Mouse (Mus musculus): Measurements from ENCODE around the gene Shq1. TPM values are rescaled to one million over a fixed set of nuclear protein-coding genes. Genes with fewer than 3 reads are reported as not detected.
A peak's percentile ranks its signal among the peaks of the same experiment; 100 is the strongest.

Gene Shq1
- polyA plus RNA-seq, 1 experiment = 3.6 TPM

DNA sequence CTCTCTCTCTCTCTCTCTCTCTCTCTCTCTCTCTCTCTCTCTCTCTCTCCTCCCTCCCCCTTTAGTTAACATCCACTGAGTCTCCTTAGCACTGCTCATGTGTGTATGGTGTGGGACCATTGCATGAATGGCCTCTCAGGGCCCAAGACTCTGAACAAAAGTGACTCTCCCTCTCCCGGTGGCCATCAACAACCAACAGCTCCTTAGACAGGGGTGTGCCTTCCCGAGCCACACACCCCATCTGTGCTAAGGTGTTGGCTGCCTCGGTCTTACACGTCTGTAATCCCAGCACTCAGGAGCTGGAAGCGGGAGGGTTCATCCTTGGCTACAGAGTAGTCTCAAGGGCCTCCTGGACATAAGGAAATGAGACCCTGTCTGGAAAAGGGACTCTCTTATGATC lies 29.0 kb upstream of the Shq1 start:
- no peak overlapping the region for H3K4me3 ChIP-seq (replicated peaks; ENCODE audit: insufficient read depth, low read depth, low read length)
- TF ChIP-seq CTCF (IDR thresholded peaks at IDR 0.05; ENCODE audit: borderline replicate concordance, insufficient read depth, low read depth, low read length) = no peak
- no peak for TF ChIP-seq POLR2A (IDR thresholded peaks at IDR 0.05; ENCODE audit: borderline replicate concordance, insufficient read depth, low read length)
- 70% methylated on average over 5 of the region's 5 CpGs for WGBS

GRCm38 (mm10) chr6:100686341-100686740 lies 15.4 kb upstream of the Shq1 start:
- no peak overlapping the region for H3K27ac ChIP-seq (ENCODE audit: insufficient read depth, low read length)
- no peak for DNase-seq
- H3K4me1 ChIP-seq (ENCODE audit: control insufficient read depth, insufficient read depth, low read length) = no peaks in the 10 kb centered on the region
- H3K27me3 ChIP-seq (ENCODE audit: control insufficient read depth, insufficient read depth, low read length) = no peaks in the 10 kb centered on the region
- H3K4me3 ChIP-seq (replicated peaks; ENCODE audit: insufficient read depth, low read depth, low read length) = no peak overlapping the region
- WGBS = 84% methylated on average over 2 of the region's 2 CpGs
- TF ChIP-seq CTCF (IDR thresholded peaks at IDR 0.05; ENCODE audit: borderline replicate concordance, insufficient read depth, low read depth, low read length) = no peak
- TF ChIP-seq POLR2A (IDR thresholded peaks at IDR 0.05; ENCODE audit: borderline replicate concordance, insufficient read depth, low read length) = no peak

More for the DNA sequence above, 29.0 kb upstream of the Shq1 start:
- H3K27me3 ChIP-seq (ENCODE audit: control insufficient read depth, insufficient read depth, low read length) = no peaks in the 10 kb centered on the region; the same call in 1 of the 2 replicates
- no peak for DNase-seq
- no peak overlapping the region for H3K27ac ChIP-seq (ENCODE audit: insufficient read depth, low read length)
- H3K4me1 ChIP-seq (ENCODE audit: control insufficient read depth, insufficient read depth, low read length) = no peaks in the 10 kb centered on the region

DNA sequence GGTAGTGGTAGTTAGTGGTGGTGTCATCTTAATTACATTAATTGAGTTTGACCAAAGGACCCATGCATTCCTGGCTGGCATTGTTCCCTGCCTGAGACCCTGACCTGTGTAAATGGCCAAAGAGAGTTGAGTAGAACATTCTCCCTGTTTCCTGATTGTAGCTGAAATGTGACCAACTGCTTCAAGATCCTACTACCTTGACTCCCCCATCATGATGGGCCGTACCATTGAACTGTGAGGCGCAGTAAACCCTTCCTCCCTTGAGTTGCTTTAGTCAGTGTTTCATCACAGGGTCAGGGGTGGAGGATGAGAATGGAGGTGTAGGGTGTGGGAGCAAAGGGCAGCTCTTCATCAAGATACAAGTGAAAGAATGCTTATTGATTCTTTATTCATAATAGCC lies 7.7 kb upstream of the Shq1 start:
- no peak overlapping the region for H3K4me3 ChIP-seq (replicated peaks; ENCODE audit: insufficient read depth, low read depth, low read length)
- no peaks in the 10 kb centered on the region for H3K27me3 ChIP-seq (ENCODE audit: control insufficient read depth, insufficient read depth, low read length)
- 90% methylated on average over 2 of the region's 2 CpGs for WGBS
- no peak overlapping the region for H3K27ac ChIP-seq (ENCODE audit: insufficient read depth, low read length)
- H3K4me1 ChIP-seq (ENCODE audit: control insufficient read depth, insufficient read depth, low read length) = no peaks in the 10 kb centered on the region
- no peak for TF ChIP-seq POLR2A (IDR thresholded peaks at IDR 0.05; ENCODE audit: borderline replicate concordance, insufficient read depth, low read length)
- TF ChIP-seq CTCF (IDR thresholded peaks at IDR 0.05; ENCODE audit: borderline replicate concordance, insufficient read depth, low read depth, low read length) = no peak
- no peak for DNase-seq

DNA sequence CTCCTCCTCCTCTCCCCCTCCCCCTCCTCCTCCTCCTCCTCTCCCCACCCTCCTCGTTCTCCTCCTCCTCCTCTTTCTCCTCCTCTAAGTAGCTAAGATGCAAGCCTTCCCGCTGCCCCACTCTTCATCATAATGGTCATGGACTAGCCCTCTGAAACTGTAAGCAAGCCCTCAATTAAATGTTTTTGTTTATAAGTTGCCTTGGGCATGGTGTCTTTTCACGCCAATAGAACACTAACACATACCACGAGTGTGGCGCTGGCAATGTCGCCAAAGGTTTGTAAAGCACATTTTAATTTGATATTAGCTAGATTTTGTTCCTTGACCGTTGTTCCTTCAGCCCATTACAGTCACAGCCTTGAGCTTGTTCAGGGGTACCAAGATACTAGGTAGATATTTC lies 5.5 kb upstream of the Shq1 start:
- H3K4me1 ChIP-seq (ENCODE audit: control insufficient read depth, insufficient read depth, low read length) = no peaks in the 10 kb centered on the region
- 93% methylated on average over 6 of the region's 7 CpGs for WGBS

DNA sequence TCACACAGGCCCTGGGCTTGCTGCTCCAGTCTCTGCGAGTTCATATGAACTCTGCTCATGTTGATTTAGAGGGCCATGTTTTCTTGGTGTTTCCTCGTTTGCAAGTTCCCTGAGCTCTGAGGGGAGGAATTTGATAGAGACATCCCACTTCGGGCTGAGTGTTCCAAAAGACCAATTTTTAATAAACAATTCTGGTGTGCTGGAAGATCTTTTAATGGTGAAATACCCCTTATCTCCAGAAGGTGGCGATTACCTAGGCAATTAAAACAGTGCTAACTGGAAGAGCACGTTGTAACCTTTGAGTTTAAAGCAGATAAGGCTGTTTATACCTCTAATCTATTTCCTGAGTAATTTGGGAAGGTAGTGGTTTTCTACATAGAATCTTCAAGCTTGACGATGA lies 4.0 kb upstream of the Shq1 start:
- Histone ChIP-seq H3K4me1 (ENCODE audit: control insufficient read depth, insufficient read depth, low read length) (no peaks in the 10 kb centered on the region), H3K4me3 (replicated peaks; ENCODE audit: insufficient read depth, low read depth, low read length) (no peak overlapping the region), H3K27me3 (ENCODE audit: control insufficient read depth, insufficient read depth, low read length) (no peaks in the 10 kb centered on the region), H3K27ac (ENCODE audit: insufficient read depth, low read length) (no peak overlapping the region)
- 22% methylated on average over 6 of the region's 6 CpGs for WGBS
- DNase-seq = peak in 1 of 2 experiments; percentile 21
- TF ChIP-seq POLR2A (IDR thresholded peaks at IDR 0.05; ENCODE audit: borderline replicate concordance, insufficient read depth, low read length) (no peak), CTCF (IDR thresholded peaks at IDR 0.05; ENCODE audit: borderline replicate concordance, insufficient read depth, low read depth, low read length) (peak; percentile 34; the same call in 1 of the 2 replicates)

More for the DNA sequence above, 5.5 kb upstream of the Shq1 start:
- H3K27me3 ChIP-seq (ENCODE audit: control insufficient read depth, insufficient read depth, low read length) = no peaks in the 10 kb centered on the region
- H3K27ac ChIP-seq (ENCODE audit: insufficient read depth, low read length) = no peak overlapping the region
- no peak for DNase-seq
- no peak for TF ChIP-seq POLR2A (IDR thresholded peaks at IDR 0.05; ENCODE audit: borderline replicate concordance, insufficient read depth, low read length)
- no peak for TF ChIP-seq CTCF (IDR thresholded peaks at IDR 0.05; ENCODE audit: borderline replicate concordance, insufficient read depth, low read depth, low read length)
- no peak overlapping the region for H3K4me3 ChIP-seq (replicated peaks; ENCODE audit: insufficient read depth, low read depth, low read length)

DNA sequence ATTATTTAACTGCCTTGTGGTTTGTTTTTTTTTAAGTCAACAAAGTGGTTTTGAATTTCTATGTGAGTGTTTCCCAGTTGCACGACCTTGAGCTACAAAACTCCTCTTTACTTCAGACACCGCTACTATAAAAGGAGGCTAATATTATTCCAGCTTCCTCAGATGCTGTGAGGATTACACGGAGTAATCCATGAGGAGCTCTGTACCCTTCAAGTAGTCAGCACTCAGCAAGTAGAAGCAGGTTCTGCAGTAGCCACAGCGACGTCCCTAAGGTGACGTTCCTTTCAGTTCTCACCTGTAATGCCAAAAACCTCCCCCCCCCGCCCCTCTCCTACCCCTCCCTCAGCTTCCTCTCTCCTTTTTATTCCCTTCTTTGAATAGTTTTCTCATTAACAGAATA lies 444 bp upstream of the Shq1 start:
- TF ChIP-seq POLR2A (IDR thresholded peaks at IDR 0.05; ENCODE audit: borderline replicate concordance, insufficient read depth, low read length) (no peak), CTCF (IDR thresholded peaks at IDR 0.05; ENCODE audit: borderline replicate concordance, insufficient read depth, low read depth, low read length) (no peak)
- Histone ChIP-seq H3K4me3 (replicated peaks; ENCODE audit: insufficient read depth, low read depth, low read length) (no peak overlapping the region), H3K4me1 (ENCODE audit: control insufficient read depth, insufficient read depth, low read length) (no peaks in the 10 kb centered on the region), H3K27me3 (ENCODE audit: control insufficient read depth, insufficient read depth, low read length) (no peaks in the 10 kb centered on the region), H3K27ac (ENCODE audit: insufficient read depth, low read length) (no peak overlapping the region)
- DNase-seq = no peak
- 7% methylated on average over 7 of the region's 7 CpGs for WGBS

DNA sequence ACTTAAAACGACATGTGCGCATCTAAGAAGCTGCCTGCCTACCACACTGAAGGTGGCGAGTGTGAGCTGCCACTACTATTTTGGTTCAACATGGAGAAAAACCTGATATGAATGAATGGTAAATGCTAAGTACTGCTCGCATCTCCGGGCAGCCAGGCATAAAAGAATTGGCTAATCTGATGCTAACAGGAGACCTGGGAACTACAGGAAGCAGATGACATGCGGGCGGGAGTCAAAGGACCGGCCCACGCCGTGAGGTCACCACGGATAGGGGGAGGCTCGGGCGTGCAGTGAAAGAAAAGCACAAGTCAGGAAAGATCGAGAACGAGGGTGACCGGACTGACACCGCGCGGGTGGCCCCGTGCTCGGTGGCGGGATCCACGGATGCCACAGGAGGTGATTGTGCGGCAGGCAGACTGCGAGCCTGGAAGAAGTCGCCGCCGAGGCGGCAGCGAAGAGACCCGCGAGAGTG lies 551 bp downstream of the Shq1 start:
- H3K4me1 ChIP-seq (ENCODE audit: control insufficient read depth, insufficient read depth, low read length) = no peaks in the 10 kb centered on the region
- no peaks in the 10 kb centered on the region for H3K27me3 ChIP-seq (ENCODE audit: control insufficient read depth, insufficient read depth, low read length)
- DNase-seq = peak; percentile 69 to 74
- peak overlapping the region; percentile 56 for H3K4me3 ChIP-seq (replicated peaks; ENCODE audit: insufficient read depth, low read depth, low read length)
- H3K27ac ChIP-seq (ENCODE audit: insufficient read depth, low read length) = 0 out of 2 replicates have a peak overlapping the region, but pooled peaks have one; percentile 1
- no peak for TF ChIP-seq POLR2A (IDR thresholded peaks at IDR 0.05; ENCODE audit: borderline replicate concordance, insufficient read depth, low read length)
- TF ChIP-seq CTCF (IDR thresholded peaks at IDR 0.05; ENCODE audit: borderline replicate concordance, insufficient read depth, low read depth, low read length) = no peak
- whole genome bisulfite sequencing = under 1% methylated on average over 32 of the region's 32 CpGs

DNA sequence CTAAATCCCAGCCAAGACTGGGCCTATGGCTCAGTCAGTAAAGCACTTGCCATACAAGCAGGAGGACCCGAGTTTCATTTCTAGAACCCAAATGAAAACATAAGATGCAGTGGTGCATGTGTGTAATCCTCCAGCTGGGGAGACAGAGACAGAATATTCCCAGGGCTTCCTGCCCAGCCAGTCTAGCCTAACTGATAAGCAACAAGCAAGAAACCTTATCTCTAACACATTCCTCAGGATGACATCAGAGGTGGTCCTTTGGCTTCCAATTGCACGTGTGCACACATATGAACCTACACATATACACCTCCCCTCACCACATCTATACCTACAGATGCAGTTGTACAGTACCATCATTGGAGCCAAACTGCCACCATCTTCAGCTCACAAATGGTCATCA lies 2.1 kb downstream of the Shq1 start:
- no peaks in the 10 kb centered on the region for H3K27me3 ChIP-seq (ENCODE audit: control insufficient read depth, insufficient read depth, low read length)
- no peak overlapping the region for H3K27ac ChIP-seq (ENCODE audit: insufficient read depth, low read length)
- H3K4me1 ChIP-seq (ENCODE audit: control insufficient read depth, insufficient read depth, low read length) = no peaks in the 10 kb centered on the region
- no peak for TF ChIP-seq CTCF (IDR thresholded peaks at IDR 0.05; ENCODE audit: borderline replicate concordance, insufficient read depth, low read depth, low read length)
- no peak for TF ChIP-seq POLR2A (IDR thresholded peaks at IDR 0.05; ENCODE audit: borderline replicate concordance, insufficient read depth, low read length)
- DNase-seq = no peak
- no peak overlapping the region for H3K4me3 ChIP-seq (replicated peaks; ENCODE audit: insufficient read depth, low read depth, low read length)
- 69% methylated on average over 2 of the region's 2 CpGs for WGBS
